Mouse (Mus musculus) stomach, postnatal 0 days (tissue): ENCODE results near the gene Colgalt2.

Experiments
- CTCF ChIP-seq: IDR thresholded peaks from 2 replicates; pipeline ENCODE4 v1.5.1; 2016; ENCODE audit warnings: antibody characterized with exemption, low read depth, mild to moderate bottlenecking, moderate library complexity
- EP300 ChIP-seq: optimal IDR thresholded peaks from 2 replicates; pipeline ENCODE3; 2016; ENCODE audit warnings: antibody characterized with exemption

- TF ChIP-seq EP300 = no peak
- TF ChIP-seq CTCF = no peak
These were observed 151.3 kb downstream of the Colgalt2 start for GRCm38 (mm10) chr1:152550973-152551372.
